Mouse (Mus musculus) lung, postnatal 14 days (tissue): Measurements from ENCODE around the gene Cpeb3.
"Not testable (repeated sequence)": the region's sequence is repeated elsewhere in the genome, so short reads cannot be mapped to it uniquely, and the experiment has no call there.

Experiments used
- DNase-seq: peaks from one replicate; pipeline ENCODE4 v3.0.0; 2021

The Cpeb3 gene

GRCm38 (mm10) chr19:37078064-37078463, 130.3 kb downstream of the Cpeb3 start:
- DNase-seq, result no peak

- not testable (repeated sequence) for DNase-seq
Measured at GRCm38 (mm10) chr19:37077258-37077657, 131.1 kb downstream of the Cpeb3 start.

GRCm38 (mm10) chr19:37076646-37077045, 131.8 kb downstream of the Cpeb3 start:
- no peak for DNase-seq

GRCm38 (mm10) chr19:37076116-37076515, 132.3 kb downstream of the Cpeb3 start:
- no peak for DNase-seq

GRCm38 (mm10) chr19:37075690-37076089, 132.7 kb downstream of the Cpeb3 start:
- DNase-seq, result no peak

- DNase-seq, result no peak
Measured at GRCm38 (mm10) chr19:37074726-37075125, 133.7 kb downstream of the Cpeb3 start.

GRCm38 (mm10) chr19:37074276-37074675, 134.1 kb downstream of the Cpeb3 start:
- DNase-seq, result no peak

- DNase-seq, result no peak
Measured at GRCm38 (mm10) chr19:37072871-37073629, 135.4 kb downstream of the Cpeb3 start.

- DNase-seq, result no peak
Measured at GRCm38 (mm10) chr19:37069243-37069642, 139.2 kb downstream of the Cpeb3 start.

- no peak for DNase-seq
Measured at GRCm38 (mm10) chr19:37060078-37060477, 148.3 kb downstream of the Cpeb3 start.

- no peak for DNase-seq
Measured at GRCm38 (mm10) chr19:37059623-37060022, 148.8 kb downstream of the Cpeb3 start.

GRCm38 (mm10) chr19:37057161-37057905, 151.1 kb downstream of the Cpeb3 start:
- DNase-seq, result no peak

GRCm38 (mm10) chr19:37055976-37056556, 152.3 kb downstream of the Cpeb3 start:
- no peak for DNase-seq

GRCm38 (mm10) chr19:37050643-37051345, 157.6 kb downstream of the Cpeb3 start:
- DNase-seq, result peak; percentile 77

GRCm38 (mm10) chr19:37048507-37048906, 159.9 kb downstream of the Cpeb3 start:
- DNase-seq, result no peak

GRCm38 (mm10) chr19:37044431-37044830, 164.0 kb downstream of the Cpeb3 start:
- DNase-seq, result no peak

- DNase-seq, result no peak
Measured at GRCm38 (mm10) chr19:37040906-37041305, 167.5 kb downstream of the Cpeb3 start.

- DNase-seq, result no peak
Measured at GRCm38 (mm10) chr19:37032364-37032763, 176.0 kb downstream of the Cpeb3 start.

- DNase-seq, result no peak
Measured at GRCm38 (mm10) chr19:37031446-37031845, 177.0 kb downstream of the Cpeb3 start.

GRCm38 (mm10) chr19:37029771-37030170, 178.6 kb downstream of the Cpeb3 start:
- DNase-seq, result no peak

GRCm38 (mm10) chr19:37026408-37026807, 182.0 kb downstream of the Cpeb3 start:
- DNase-seq, result no peak

- DNase-seq, result no peak
Measured at GRCm38 (mm10) chr19:37025839-37026319, 182.5 kb downstream of the Cpeb3 start.

GRCm38 (mm10) chr19:37022146-37022545, 186.3 kb downstream of the Cpeb3 start:
- no peak for DNase-seq
